ENCODE assay signal across 7 mouse cellular contexts in the genomic region with DNA sequence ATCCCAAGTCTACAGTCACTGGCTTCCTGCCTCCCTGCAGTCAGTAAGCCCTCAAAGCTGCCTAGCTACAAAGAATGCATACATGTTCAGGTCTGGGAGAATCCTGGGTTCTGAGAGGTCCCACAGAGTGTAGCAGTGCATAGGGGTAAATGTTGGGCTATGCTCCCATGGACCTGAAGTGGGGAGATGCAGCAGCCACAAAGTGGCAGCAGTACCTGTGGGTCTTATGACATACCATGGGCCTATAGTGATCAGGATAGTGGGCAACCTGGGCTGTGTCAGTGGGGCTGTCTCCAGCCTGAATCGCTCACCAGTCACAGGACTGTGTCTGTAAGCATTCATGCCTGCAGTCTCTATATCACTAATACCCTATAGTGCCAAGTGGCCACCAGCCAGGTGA. TPM values are rescaled to one million over a fixed set of nuclear protein-coding genes. Genes with fewer than 3 reads are reported as not detected.
DNase-seq lines count a peak whose midpoint lies in the region; ATAC-seq lines count a peak whose summit lies in the region.

A gene (plus strand): TSS at position 301 of the 400 bp plus-strand sequence.

- H3K9ac ChIP-seq in forebrain, embryonic 14.5 days (ENCODE audit: low read length), result no peak within 1 kb of the TSS
- H3K9ac ChIP-seq in hindbrain, embryonic 11.5 days (ENCODE audit: low read depth, low read length), result no peak within 1 kb of the TSS
- no peak within 1 kb of the TSS for H3K9ac ChIP-seq in liver, embryonic 13.5 days

- WGBS in forebrain, embryonic 14.5 days, result 100% methylated on average over 1 of the region's 1 CpGs
- 83% methylated on average over 1 of the region's 1 CpGs for WGBS in hindbrain, embryonic 11.5 days
- WGBS in liver, embryonic 13.5 days (ENCODE audit: insufficient replicate concordance), result 74% methylated on average over 1 of the region's 1 CpGs

- no peak within 1 kb of the TSS for H3K4me2 ChIP-seq in forebrain, embryonic 14.5 days (ENCODE audit: low read length)
- no peak within 1 kb of the TSS for H3K4me2 ChIP-seq in hindbrain, embryonic 11.5 days (replicated peaks; ENCODE audit: low read depth, low read length)
- H3K4me2 ChIP-seq in liver, embryonic 13.5 days, result 0 out of 2 replicates have a peak within 1 kb of the TSS, but pooled peaks have one; percentile 18

- 0 out of 2 replicates have a peak, but pooled peaks cover 2% of the 10 kb centered on the region for H3K4me1 ChIP-seq in forebrain, embryonic 14.5 days (ENCODE audit: control insufficient read depth, insufficient read depth, low read length)
- no peaks in the 10 kb centered on the region for H3K4me1 ChIP-seq in hindbrain, embryonic 11.5 days (replicated peaks; ENCODE audit: control insufficient read depth, insufficient read depth, low read length)
- H3K4me1 ChIP-seq in liver, embryonic 13.5 days (replicated peaks), result peaks cover 72% of the 10 kb centered on the region

- H3K27me3 ChIP-seq in forebrain, embryonic 14.5 days (replicated peaks; ENCODE audit: control insufficient read depth, insufficient read depth, low read length), result no peaks in the 10 kb centered on the region
- no peaks in the 10 kb centered on the region for H3K27me3 ChIP-seq in hindbrain, embryonic 11.5 days (ENCODE audit: control insufficient read depth, insufficient read depth, low read length)
- no peaks in the 10 kb centered on the region for H3K27me3 ChIP-seq in liver, embryonic 13.5 days

- H3K36me3 ChIP-seq in forebrain, embryonic 14.5 days (ENCODE audit: control insufficient read depth, insufficient read depth, low read length), result no peaks in the 10 kb centered on the region
- no peaks in the 10 kb centered on the region for H3K36me3 ChIP-seq in hindbrain, embryonic 11.5 days (ENCODE audit: control insufficient read depth, insufficient read depth, low read length)
- no peaks in the 10 kb centered on the region for H3K36me3 ChIP-seq in liver, embryonic 13.5 days

- H3K4me3 ChIP-seq in forebrain, embryonic 14.5 days (ENCODE audit: low read depth, low read length), result no peak within 1 kb of the TSS
- no peak within 1 kb of the TSS for H3K4me3 ChIP-seq in hindbrain, embryonic 11.5 days (ENCODE audit: low read depth, low read length)
- no peak within 1 kb of the TSS for H3K4me3 ChIP-seq in liver, embryonic 13.5 days (replicated peaks)

- no peak for DNase-seq in urinary bladder, adult 2 months (ENCODE audit: low spot score)
- no peak for DNase-seq in urinary bladder, postnatal 4 days (ENCODE audit: low spot score in 2 of 2)
- DNase-seq in forebrain, embryonic 14.5 days (ENCODE audit: low spot score), result no peak
- no peak for DNase-seq in hindbrain, embryonic 11.5 days (ENCODE audit: low spot score)
- DNase-seq in liver, embryonic 13.5 days, result no peak
- no peak for DNase-seq in yolk sac, embryonic 10.5 days (ENCODE audit: low spot score)

- H3K27ac ChIP-seq in forebrain, embryonic 14.5 days (ENCODE audit: low read depth, low read length), result no peak within 1 kb of the TSS
- no peak within 1 kb of the TSS for H3K27ac ChIP-seq in hindbrain, embryonic 11.5 days (ENCODE audit: low read depth, low read length)
- H3K27ac ChIP-seq in liver, embryonic 13.5 days, result peak within 1 kb of the TSS; percentile 87; the same call in 1 of the 2 replicates

- no peak for ATAC-seq in forebrain, embryonic 14.5 days
- no peak for ATAC-seq in hindbrain, embryonic 11.5 days (ENCODE audit: low FRiP score)
- no peak for ATAC-seq in liver, embryonic 13.5 days (ENCODE audit: low read depth)
- ATAC-seq in inflammation-experienced regulatory T-cells, adult 6 months, result no peak

- H3K9me3 ChIP-seq in forebrain, embryonic 14.5 days (replicated peaks; ENCODE audit: control insufficient read depth, low read length), result no peaks in the 10 kb centered on the region
- no peaks in the 10 kb centered on the region for H3K9me3 ChIP-seq in hindbrain, embryonic 11.5 days (ENCODE audit: control insufficient read depth, low read length)
- H3K9me3 ChIP-seq in liver, embryonic 13.5 days (replicated peaks), result no peaks in the 10 kb centered on the region

RNA-seq across cellular contexts. Expression of the gene that starts here (rescaled TPM):
- polyA plus RNA-seq in urinary bladder, adult 2 months (2012; rRNA removed), result 155 and 208 TPM in 2 replicates
- polyA plus RNA-seq in forebrain, embryonic 14.5 days (2014; fragmentation: Nextera tagmentation; extraction: Ambion mirVana), result 52.5 and 52.8 TPM in 2 replicates
- polyA plus RNA-seq in hindbrain, embryonic 11.5 days (2014; fragmentation: Nextera tagmentation; extraction: Ambion mirVana), result 62.7 and 65.2 TPM in 2 replicates
- 69.4 and 79.4 TPM in 2 replicates for polyA plus RNA-seq in liver, embryonic 13.5 days (2015; fragmentation: Nextera tagmentation; extraction: Ambion mirVana)
- 1 to 10 TPM in 2 of 3 experiments, not detected in 1; 1.7 to 2.3 TPM for polyA plus RNA-seq in inflammation-experienced regulatory T-cells, adult 6 months (2017; shearing (Covaris generic))

Comparison
In these comparisons a context has a peak if more than half of its experiments do, and no peak if none do; other contexts are left out.
1. RNA of the gene that starts here (polyA plus RNA-seq): 155 to 208 TPM in urinary bladder, adult 2 months, 69.4 to 79.4 TPM in liver, embryonic 13.5 days, 62.7 to 65.2 TPM in hindbrain, embryonic 11.5 days and 52.5 to 52.8 TPM in forebrain, embryonic 14.5 days; 1.7 to 2.3 TPM in inflammation-experienced regulatory T-cells, adult 6 months; every median in the first group is over 10 times any median in the second.